Mouse (Mus musculus) embryonic fibroblast, embryonic 13.5 days (primary cell): ENCODE measurements around the gene Ttc19.

Experiments used
- CTCF ChIP-seq: IDR thresholded peaks from 2 replicates; pipeline ENCODE4 v1.5.1; 2011; ENCODE audit warnings: mild to moderate bottlenecking, control low read depth, low read length, moderate library complexity, borderline replicate concordance; ENCODE audit not compliant: insufficient read depth
- POLR2A ChIP-seq: IDR thresholded peaks from 2 replicates; pipeline ENCODE4 v1.6.1; 2011; ENCODE audit warnings: low read depth, mild to moderate bottlenecking, control low read depth, low read length, moderate library complexity

GRCm38 (mm10) chr11:62281601-62281997, 326 bp downstream of the Ttc19 start:
- TF ChIP-seq CTCF (no peak), POLR2A (no peak; the same call in 1 of the 2 replicates)
